In the genomic region with DNA sequence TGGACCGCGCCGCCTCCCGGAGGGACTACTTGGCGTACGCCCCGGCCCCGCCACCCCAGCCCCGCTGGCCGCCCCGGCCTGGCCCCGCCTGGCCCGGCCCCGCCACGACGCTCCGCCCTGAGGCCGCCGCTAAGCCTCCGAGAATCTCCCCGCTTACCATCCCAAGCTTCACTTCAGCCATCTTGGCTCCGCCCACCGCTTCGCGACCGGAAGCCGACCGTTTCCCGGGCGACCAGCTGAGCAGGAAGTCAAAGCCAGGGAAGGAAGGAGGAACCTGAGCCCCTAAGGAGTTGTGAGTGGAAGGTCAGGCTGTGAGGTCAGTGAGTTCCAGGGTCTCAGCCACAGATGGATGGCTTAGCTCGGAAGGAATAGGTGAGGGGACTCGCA, we compare ENCODE assay signal across 7 mouse cellular contexts. TPM values are rescaled to one million over a fixed set of nuclear protein-coding genes. Genes with fewer than 3 reads are reported as not detected.
A peak's percentile ranks its signal among the peaks of the same experiment; 100 is the strongest.
DNase-seq lines count a peak whose midpoint lies in the region; ATAC-seq lines count a peak whose summit lies in the region.

Gene Bbs4 (minus strand): TSS at position 256 of the 387 bp plus-strand sequence.

- H3K4me2 ChIP-seq in limb, embryonic 11.5 days (ENCODE audit: low read depth, severe bottlenecking) = peak within 1 kb of the TSS; percentile 58
- peak within 1 kb of the TSS; percentile 71 for H3K4me2 ChIP-seq in midbrain, embryonic 14.5 days (ENCODE audit: low read length)

- ATAC-seq in limb, embryonic 11.5 days (ENCODE audit: insufficient number of reproducible peaks, low FRiP score, low TSS enrichment, low read depth) = peak; percentile 93
- peak; percentile 82 for ATAC-seq in midbrain, embryonic 14.5 days (ENCODE audit: low FRiP score, low TSS enrichment)

- peak within 1 kb of the TSS; percentile 89 for H3K27ac ChIP-seq in embryonic facial prominence, embryonic 10.5 days (replicated peaks)
- H3K27ac ChIP-seq in limb, embryonic 11.5 days (replicated peaks; ENCODE audit: low read depth, low read length) = peak within 1 kb of the TSS; percentile 81
- H3K27ac ChIP-seq in midbrain, embryonic 14.5 days (replicated peaks; ENCODE audit: low read depth, low read length) = peak within 1 kb of the TSS; percentile 88

- no peaks in the 10 kb centered on the region for H3K36me3 ChIP-seq in embryonic facial prominence, embryonic 10.5 days (replicated peaks)
- no peaks in the 10 kb centered on the region for H3K36me3 ChIP-seq in limb, embryonic 11.5 days (ENCODE audit: control insufficient read depth, insufficient read depth, low read length)
- H3K36me3 ChIP-seq in midbrain, embryonic 14.5 days (ENCODE audit: control insufficient read depth, insufficient read depth, low read length) = no peaks in the 10 kb centered on the region

- peak; percentile 96 for DNase-seq in adrenal gland, postnatal 10 days
- DNase-seq in embryonic facial prominence, embryonic 10.5 days (ENCODE audit: low spot score) = peak; percentile 94
- DNase-seq in heart, adult 11 months = peak; percentile 99
- DNase-seq in kidney, adult 18-20 months = peak; percentile 93
- DNase-seq in limb, embryonic 11.5 days (ENCODE audit: low spot score) = peak; percentile 94
- peak; percentile 93 for DNase-seq in midbrain, embryonic 14.5 days
- peak; percentile 84 to 90 for DNase-seq in spleen, adult 18-20 months

- no peaks in the 10 kb centered on the region for H3K9me3 ChIP-seq in embryonic facial prominence, embryonic 10.5 days
- no peaks in the 10 kb centered on the region for H3K9me3 ChIP-seq in limb, embryonic 11.5 days (ENCODE audit: control insufficient read depth, low read length)
- no peaks in the 10 kb centered on the region for H3K9me3 ChIP-seq in midbrain, embryonic 14.5 days (ENCODE audit: control insufficient read depth, low read length)

- H3K9ac ChIP-seq in limb, embryonic 11.5 days (ENCODE audit: low read length) = peak within 1 kb of the TSS; percentile 70
- peak within 1 kb of the TSS; percentile 80 for H3K9ac ChIP-seq in midbrain, embryonic 14.5 days (replicated peaks; ENCODE audit: low read length)

- H3K27me3 ChIP-seq in embryonic facial prominence, embryonic 10.5 days (replicated peaks; ENCODE audit: low read depth, poor library complexity, severe bottlenecking) = no peaks in the 10 kb centered on the region
- H3K27me3 ChIP-seq in limb, embryonic 11.5 days (ENCODE audit: control insufficient read depth, insufficient read depth, low read length) = no peaks in the 10 kb centered on the region
- H3K27me3 ChIP-seq in midbrain, embryonic 14.5 days (ENCODE audit: control insufficient read depth, insufficient read depth, low read length) = no peaks in the 10 kb centered on the region

- H3K4me1 ChIP-seq in embryonic facial prominence, embryonic 10.5 days = peaks cover 19% of the 10 kb centered on the region
- no peaks in the 10 kb centered on the region for H3K4me1 ChIP-seq in limb, embryonic 11.5 days (ENCODE audit: control insufficient read depth, insufficient read depth, low read length)
- H3K4me1 ChIP-seq in midbrain, embryonic 14.5 days (ENCODE audit: control insufficient read depth, insufficient read depth, low read length) = peaks cover 9% of the 10 kb centered on the region

- H3K4me3 ChIP-seq in embryonic facial prominence, embryonic 10.5 days = peak within 1 kb of the TSS; percentile 73
- H3K4me3 ChIP-seq in limb, embryonic 11.5 days (ENCODE audit: low read depth, low read length) = peak within 1 kb of the TSS; percentile 59
- peak within 1 kb of the TSS; percentile 78 for H3K4me3 ChIP-seq in midbrain, embryonic 14.5 days (replicated peaks; ENCODE audit: low read depth, low read length)

- WGBS in embryonic facial prominence, embryonic 10.5 days = under 1% methylated on average over 32 of the region's 32 CpGs
- WGBS in limb, embryonic 11.5 days = under 1% methylated on average over 31 of the region's 32 CpGs
- WGBS in midbrain, embryonic 14.5 days = under 1% methylated on average over 32 of the region's 32 CpGs

RNA-seq across cellular contexts. Expression of gene Bbs4, which starts in this region (rescaled TPM):
- total RNA-seq in adrenal gland, postnatal 10 days (2021) = 1 to 10 TPM; 8.1 to 8.7 TPM
- 18.0 and 19.3 TPM in 2 replicates for polyA plus RNA-seq in embryonic facial prominence, embryonic 10.5 days (2016; fragmentation: Nextera tagmentation; extraction: Ambion mirVana)
- 16.8 and 17.8 TPM in 2 replicates for polyA plus RNA-seq in limb, embryonic 11.5 days (2014; fragmentation: Nextera tagmentation; extraction: Ambion mirVana)
- 40.7 and 53.2 TPM in 2 replicates for polyA plus RNA-seq in midbrain, embryonic 14.5 days (2014; fragmentation: Nextera tagmentation; extraction: Ambion mirVana)

Comparison
In these comparisons a context has a peak if more than half of its experiments do, and no peak if none do; other contexts are left out.
1. Peak in every context shown above with its lines: DNase-seq, ATAC-seq, H3K4me3 ChIP-seq and H3K27ac ChIP-seq.